Mouse (Mus musculus) MEL (cell line): ENCODE results near the gene Cracr2a. TPM values are rescaled to one million over a fixed set of nuclear protein-coding genes. Genes with fewer than 3 reads are reported as not detected.

Source experiments
- DNase-seq: peaks from one replicate; pipeline ENCODE4 v3.0.0; 2011; ENCODE audit warnings: low read depth, low spot score
- H3K27ac ChIP-seq: 2 replicates; pipeline ENCODE4 v1.5.1; 2012; ENCODE audit warnings: low read depth, mild to moderate bottlenecking, control low read depth, low read length, moderate library complexity; ENCODE audit not compliant: control insufficient read depth
- H3K27me3 ChIP-seq, 2 experiments: fragments of 150-350 bp in 1 of 2; sonication (generic) in 1 of 2; 2 replicates each; pipeline ENCODE4 v1.6.1; 2012; ENCODE audit warnings: low read length in 2 of 2, mild to moderate bottlenecking in 2 of 2, improper control_type of control experiment in 1 of 2, moderate library complexity in 1 of 2; ENCODE audit not compliant: insufficient read depth in 2 of 2, control insufficient read depth in 1 of 2
- H3K36me3 ChIP-seq, 2 experiments: 2 replicates each; pipeline ENCODE4 v1.6.1; 2012 to 2014; ENCODE audit warnings: low read length in 2 of 2, improper control_type of control experiment in 1 of 2, inconsistent platforms in 1 of 2, mild to moderate bottlenecking in 1 of 2; ENCODE audit not compliant: insufficient read depth in 2 of 2, control insufficient read depth in 1 of 2
- H3K4me1 ChIP-seq, 2 experiments: fragments of 150-350 bp in 1 of 2; sonication (generic) in 1 of 2; 2 replicates each; pipeline ENCODE4 v1.6.1; 2012; ENCODE audit warnings: low read length in 2 of 2, improper control_type of control experiment in 1 of 2, mild to moderate bottlenecking in 1 of 2; ENCODE audit not compliant: insufficient read depth in 2 of 2, control insufficient read depth in 1 of 2
- H3K4me3 ChIP-seq, 2 experiments: fragments of 150-350 bp in 1 of 2; sonication (generic) in 1 of 2; 2 replicates each; pipeline ENCODE4 v1.5.1; 2012; ENCODE audit warnings: low read depth in 2 of 2, low read length in 2 of 2, mild to moderate bottlenecking in 2 of 2, moderate library complexity in 2 of 2, control low read depth in 1 of 2, improper control_type of control experiment in 1 of 2; ENCODE audit not compliant: control insufficient read depth in 1 of 2, insufficient read depth in 1 of 2
- H3K79me2 ChIP-seq: 2 replicates; pipeline ENCODE4 v1.6.1; 2012; ENCODE audit warnings: mild to moderate bottlenecking, low read length, moderate library complexity; ENCODE audit not compliant: control insufficient read depth, poor library complexity, insufficient read depth
- H3K9ac ChIP-seq: 2 replicates; pipeline ENCODE4 v1.6.1; 2012; ENCODE audit warnings: low read depth, mild to moderate bottlenecking, control low read depth, low read length, moderate library complexity; ENCODE audit not compliant: control insufficient read depth, poor library complexity, severe bottlenecking
- H3K9me3 ChIP-seq: fragments of 150-350 bp; sonication (generic); replicated peaks from 2 replicates; pipeline ENCODE4 v1.6.1; 2012; ENCODE audit warnings: mild to moderate bottlenecking, low read length, improper control_type of control experiment, moderate library complexity; ENCODE audit not compliant: insufficient read depth
- BHLHE40 ChIP-seq: IDR thresholded peaks from 2 replicates; pipeline ENCODE4 v1.6.1; 2012; ENCODE audit warnings: low read depth, mild to moderate bottlenecking, inconsistent platforms, low read length, improper control_type of control experiment, borderline replicate concordance
- CHD1 ChIP-seq: IDR thresholded peaks from 2 replicates; pipeline ENCODE4 v1.6.1; 2012; ENCODE audit warnings: low read depth, mild to moderate bottlenecking, inconsistent platforms, low read length, improper control_type of control experiment
- CHD2 ChIP-seq: IDR thresholded peaks from 2 replicates; pipeline ENCODE4 v1.6.1; 2011; ENCODE audit warnings: low read length, improper control_type of control experiment
- CTCF ChIP-seq, 3 experiments: IDR thresholded peaks in 2 of 3; conservative IDR thresholded peaks in 1 of 3; 2 replicates each; pipeline ENCODE4 v1.5.1; 2011 to 2012; ENCODE audit warnings: low read length in 3 of 3, low read depth in 2 of 3, mild to moderate bottlenecking in 2 of 3, improper control_type of control experiment in 1 of 3, inconsistent platforms in 1 of 3, mixed read lengths in 1 of 3, moderate library complexity in 1 of 3; ENCODE audit not compliant: control insufficient read depth in 1 of 3, insufficient read depth in 1 of 3, poor library complexity in 1 of 3, severe bottlenecking in 1 of 3
- ELF1 ChIP-seq: IDR thresholded peaks from 2 replicates; pipeline ENCODE4 v1.6.1; 2014; ENCODE audit warnings: low read depth, mild to moderate bottlenecking, inconsistent platforms, low read length, improper control_type of control experiment, moderate library complexity
- EP300 ChIP-seq, 2 experiments: IDR thresholded peaks; 2 replicates each; pipeline ENCODE4 v1.6.1; 2011; ENCODE audit warnings: improper control_type of control experiment in 2 of 2, low read length in 2 of 2, low read depth in 1 of 2, mild to moderate bottlenecking in 1 of 2
- GATA1 ChIP-seq: IDR thresholded peaks from 2 replicates; pipeline ENCODE4 v1.6.1; 2011; ENCODE audit warnings: low read depth, low read length, improper control_type of control experiment
- KAT2A ChIP-seq: conservative IDR thresholded peaks from 2 replicates; pipeline ENCODE4 v1.6.1; 2012; ENCODE audit warnings: low read depth, low read length, improper control_type of control experiment, inconsistent platforms
- MAFK ChIP-seq: IDR thresholded peaks from 2 replicates; pipeline ENCODE4 v1.6.1; 2011; ENCODE audit warnings: low read depth, mild to moderate bottlenecking, low read length, improper control_type of control experiment, borderline replicate concordance
- MAX ChIP-seq: IDR thresholded peaks from 2 replicates; pipeline ENCODE4 v1.6.1; 2011; ENCODE audit warnings: low read length, improper control_type of control experiment
- MEF2A ChIP-seq: IDR thresholded peaks from 2 replicates; pipeline ENCODE4 v1.6.1; 2014; ENCODE audit warnings: low read depth, mild to moderate bottlenecking, inconsistent platforms, low read length, improper control_type of control experiment; ENCODE audit not compliant: poor library complexity, insufficient replicate concordance, severe bottlenecking; ENCODE audit errors: extremely low read depth
- MXI1 ChIP-seq: IDR thresholded peaks from 2 replicates; pipeline ENCODE4 v1.6.1; 2011; ENCODE audit warnings: mild to moderate bottlenecking, low read depth, low read length, improper control_type of control experiment
- MYB ChIP-seq: IDR thresholded peaks from 2 replicates; pipeline ENCODE4 v1.6.1; 2011; ENCODE audit warnings: mild to moderate bottlenecking, low read depth, low read length, improper control_type of control experiment
- MYC ChIP-seq: IDR thresholded peaks from 2 replicates; pipeline ENCODE4 v1.6.1; 2011; ENCODE audit warnings: low read depth, mild to moderate bottlenecking, low read length, improper control_type of control experiment, moderate library complexity
- NELFE ChIP-seq: IDR thresholded peaks from 2 replicates; pipeline ENCODE4 v1.6.1; 2011; ENCODE audit warnings: low read depth, low read length, improper control_type of control experiment
- POLR2AphosphoS5 ChIP-seq: IDR thresholded peaks from 2 replicates; pipeline ENCODE4 v1.6.1; 2012; ENCODE audit warnings: low read depth, borderline replicate concordance, mild to moderate bottlenecking, inconsistent platforms, low read length, moderate library complexity, mixed read lengths
- RCOR1 ChIP-seq: IDR thresholded peaks from 2 replicates; pipeline ENCODE4 v1.6.1; 2012; ENCODE audit warnings: low read depth, mild to moderate bottlenecking, inconsistent platforms, low read length, improper control_type of control experiment
- SIN3A ChIP-seq: IDR thresholded peaks from 2 replicates; pipeline ENCODE4 v1.6.1; 2012; ENCODE audit warnings: low read length, improper control_type of control experiment, inconsistent platforms
- TAL1 ChIP-seq: IDR thresholded peaks from 2 replicates; pipeline ENCODE4 v1.6.1; 2012; ENCODE audit warnings: mild to moderate bottlenecking, inconsistent platforms, low read length, moderate library complexity, mixed read lengths
- TBP ChIP-seq: IDR thresholded peaks from 2 replicates; pipeline ENCODE4 v1.8.0; 2011; ENCODE audit warnings: low read depth, low read length, improper control_type of control experiment
- TCF12 ChIP-seq: IDR thresholded peaks from 2 replicates; pipeline ENCODE4 v1.6.1; 2014; ENCODE audit warnings: low read depth, mild to moderate bottlenecking, inconsistent platforms, low read length, improper control_type of control experiment, moderate library complexity
- UBTF ChIP-seq: IDR thresholded peaks from 2 replicates; pipeline ENCODE4 v1.6.1; 2012; ENCODE audit warnings: low read depth, mild to moderate bottlenecking, inconsistent platforms, low read length, improper control_type of control experiment, moderate library complexity, borderline replicate concordance; ENCODE audit not compliant: insufficient read depth
- USF2 ChIP-seq, 2 experiments: IDR thresholded peaks; 2 replicates each; pipeline ENCODE4 v1.6.1; 2011 to 2012; ENCODE audit warnings: improper control_type of control experiment in 2 of 2, low read length in 2 of 2, borderline replicate concordance in 1 of 2, inconsistent platforms in 1 of 2, low read depth in 1 of 2, mild to moderate bottlenecking in 1 of 2; ENCODE audit not compliant: insufficient read depth in 1 of 2
- ZMIZ1 ChIP-seq: IDR thresholded peaks from 2 replicates; pipeline ENCODE4 v1.6.1; 2012; ENCODE audit warnings: low read depth, mild to moderate bottlenecking, inconsistent platforms, low read length, improper control_type of control experiment, moderate library complexity
- ZNF384 ChIP-seq: IDR thresholded peaks from 2 replicates; pipeline ENCODE4 v1.6.1; 2012; ENCODE audit warnings: low read depth, mild to moderate bottlenecking, inconsistent platforms, low read length, improper control_type of control experiment
- polyA plus RNA-seq, 2 experiments: library from polyadenylated mRNA; stranded (reverse) in 1 of 2; unstranded in 1 of 2; fragments of >175 nt in 1 of 2; fragments of >200 nt in 1 of 2; gene quantifications; 2 replicates each; pipeline versions ENCODE4 v1.2.1 to v1.2.4; 2012; ENCODE audit warnings: low replicate concordance in 2 of 2, low read depth in 1 of 2; ENCODE audit not compliant: insufficient read length in 2 of 2, insufficient read depth in 1 of 2, missing spikeins in 1 of 2
- total RNA-seq: library from RNA; depleted of rRNA; stranded (reverse); fragments of 300-350 nt; gene quantifications from 2 replicates; pipeline ENCODE4 v1.2.3, GENCODE M21; 2012

Cracr2a gene
- total and polyA plus RNA-seq, 3 experiments: 2.2 to 3.1 TPM; not detected in 1

- Histone ChIP-seq H3K27me3 (peaks cover 0 to 1% of the 10 kb centered on the region in 2 experiments; a peak in 1 of 4 replicates), H3K36me3 (peaks cover 0 to 8% of the 10 kb centered on the region in 2 experiments; a peak in 2 of 4 replicates), H3K79me2 (no peaks in the 10 kb centered on the region), H3K4me1 (peaks cover 11 to 28% of the 10 kb centered on the region in 2 experiments), H3K4me3 (no peak overlapping the region), H3K27ac (no peak overlapping the region), H3K9ac (no peak overlapping the region)
- no peak for DNase-seq
- no peak for TF ChIP-seq ZMIZ1
- no peak for TF ChIP-seq MEF2A
- no peak for TF ChIP-seq TAL1
- TF ChIP-seq EP300 (IDR thresholded peaks at IDR 0.05; ENCODE audit: low read depth in 1 of 2, low read length in 2 of 2): no peak
- no peak for TF ChIP-seq GATA1
- no peak for TF ChIP-seq MAX
- no peak for TF ChIP-seq CHD1
- TF ChIP-seq MYB: no peak
- no peak for TF ChIP-seq TCF12
- TF ChIP-seq SIN3A: no peak
- TF ChIP-seq NELFE: no peak
- TF ChIP-seq ZNF384: no peak
- no peak for TF ChIP-seq MAFK
- TF ChIP-seq BHLHE40: no peak
- no peak for TF ChIP-seq TBP
- no peak for TF ChIP-seq UBTF
- TF ChIP-seq KAT2A: no peak
- no peak for TF ChIP-seq MXI1
- no peak for TF ChIP-seq USF2 (IDR thresholded peaks at IDR 0.05; ENCODE audit: borderline replicate concordance in 1 of 2, insufficient read depth in 1 of 2, low read depth in 1 of 2, low read length in 2 of 2)
- no peak for TF ChIP-seq ELF1
- TF ChIP-seq, all 39 proteins: peak for 0
- no peaks in the 10 kb centered on the region for H3K9me3 ChIP-seq
Observed at GRCm38 (mm10) chr6:127532304-127532703, 28.8 kb upstream of the Cracr2a start.

GRCm38 (mm10) chr6:127533766-127534165, 27.4 kb upstream of the Cracr2a start:
- no peak for DNase-seq
- TF ChIP-seq MXI1 (no peak), CTCF (IDR thresholded peaks at IDR 0.05 in 2 of 3, conservative IDR thresholded peaks at IDR 0.05 in 1 of 3; ENCODE audit: control insufficient read depth in 1 of 3, insufficient read depth in 1 of 3, low read depth in 2 of 3, low read length in 3 of 3, poor library complexity in 1 of 3, severe bottlenecking in 1 of 3) (no peak), MYB (no peak), GATA1 (no peak), RCOR1 (no peak), MEF2A (no peak), TBP (no peak), BHLHE40 (no peak), KAT2A (no peak), MYC (no peak), CHD2 (no peak), POLR2AphosphoS5 (no peak), CHD1 (no peak)
- H3K36me3 ChIP-seq: peaks cover 0 to 8% of the 10 kb centered on the region in 2 experiments; a peak in 2 of 4 replicates
- H3K4me3 ChIP-seq: no peak overlapping the region
- no peaks in the 10 kb centered on the region for H3K9me3 ChIP-seq
- H3K4me1 ChIP-seq: peaks cover 9 to 19% of the 10 kb centered on the region in 2 experiments
- H3K27ac ChIP-seq: no peak overlapping the region
- no peak overlapping the region for H3K9ac ChIP-seq
- H3K79me2 ChIP-seq: no peaks in the 10 kb centered on the region
- peaks cover 0 to 3% of the 10 kb centered on the region in 2 experiments; a peak in 3 of 4 replicates for H3K27me3 ChIP-seq
